Mouse (Mus musculus) small intestine, adult 2 months (tissue): ENCODE measurements around the gene Nt5c2. TPM values are rescaled to one million over a fixed set of nuclear protein-coding genes. Genes with fewer than 3 reads are reported as not detected.

Source experiments
- H3K27ac ChIP-seq: fragments of 200-500 bp; 2 replicates; pipeline ENCODE4 v1.5.1; 2012; ENCODE audit warnings: low read depth, low read length, control low read depth, inconsistent platforms; ENCODE audit not compliant: insufficient read depth
- H3K27me3 ChIP-seq: fragments of 200-500 bp; 2 replicates; pipeline ENCODE4 v1.6.1; 2012; ENCODE audit warnings: mild to moderate bottlenecking, moderate library complexity, low read length, inconsistent platforms; ENCODE audit not compliant: control insufficient read depth, insufficient read depth
- H3K36me3 ChIP-seq: fragments of 200-500 bp; 2 replicates; pipeline ENCODE4 v1.6.1; 2012; ENCODE audit warnings: mild to moderate bottlenecking, low read length, control low read depth, inconsistent platforms; ENCODE audit not compliant: control insufficient read depth, insufficient read depth
- H3K4me1 ChIP-seq: fragments of 200-500 bp; 2 replicates; pipeline ENCODE4 v1.6.1; 2012; ENCODE audit warnings: low read length, inconsistent platforms, mixed read lengths; ENCODE audit not compliant: control insufficient read depth, insufficient read depth, insufficient read length
- H3K4me3 ChIP-seq: fragments of 200-500 bp; 2 replicates; pipeline ENCODE4 v1.5.1; 2012; ENCODE audit warnings: low read depth, mild to moderate bottlenecking, control low read depth, inconsistent platforms, low read length, moderate library complexity
- CTCF ChIP-seq: fragments of 200-500 bp; IDR thresholded peaks from 2 replicates; pipeline ENCODE4 v1.5.1; 2012; ENCODE audit warnings: low read depth, mild to moderate bottlenecking, control low read depth, inconsistent platforms, low read length, moderate library complexity, mixed read lengths; ENCODE audit not compliant: insufficient replicate concordance, insufficient read length; ENCODE audit errors: extremely low read depth
- POLR2A ChIP-seq: fragments of 200-500 bp; IDR thresholded peaks from 2 replicates; pipeline ENCODE4 v1.6.1; 2012; ENCODE audit warnings: low read depth, mild to moderate bottlenecking, control low read depth, inconsistent platforms, low read length, moderate library complexity
- WGBS: fragments of 180-500 bp; shearing (Covaris S2); methylation state at CpG from one replicate; pipeline ENCODE4 v1.1.7; 2018; 5-methylcytosine and 5-hydroxymethylcytosine counted together
- polyA plus RNA-seq: library from polyadenylated mRNA; depleted of rRNA; stranded (reverse); fragments of >200 nt; gene quantifications from 2 replicates; pipeline ENCODE4 v1.2.3, GENCODE M21; 2012

Nt5c2 gene
- polyA plus RNA-seq, 1 experiment: 6.1 TPM

DNA sequence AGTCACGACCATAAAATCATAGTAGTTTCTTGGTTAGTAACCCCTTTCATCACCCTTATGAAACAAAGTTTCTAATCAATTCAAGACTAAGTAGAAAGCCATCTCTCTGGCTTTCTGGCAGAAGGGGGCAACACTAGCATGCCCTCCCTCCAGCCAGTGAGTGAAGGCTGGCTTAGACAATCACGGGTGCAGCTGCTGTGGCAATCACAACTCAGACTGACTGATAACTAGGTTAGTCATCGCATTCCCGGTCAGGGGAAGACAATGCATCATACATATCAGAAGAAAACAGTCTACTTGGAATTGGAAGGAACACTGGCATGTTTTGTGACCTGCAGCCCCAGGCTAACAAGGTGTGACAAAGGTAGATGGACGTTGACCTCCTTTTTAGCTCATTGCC lies 115.1 kb downstream of the Nt5c2 start:
- Histone ChIP-seq H3K4me1 (0 out of 2 replicates have a peak, but pooled peaks cover 3% of the 10 kb centered on the region), H3K4me3 (no peak overlapping the region), H3K27me3 (no peaks in the 10 kb centered on the region), H3K27ac (no peak overlapping the region), H3K36me3 (peaks cover 10% of the 10 kb centered on the region)
- TF ChIP-seq POLR2A (no peak), CTCF (no peak)
- 37% methylated on average over 5 of the region's 5 CpGs for WGBS

DNA sequence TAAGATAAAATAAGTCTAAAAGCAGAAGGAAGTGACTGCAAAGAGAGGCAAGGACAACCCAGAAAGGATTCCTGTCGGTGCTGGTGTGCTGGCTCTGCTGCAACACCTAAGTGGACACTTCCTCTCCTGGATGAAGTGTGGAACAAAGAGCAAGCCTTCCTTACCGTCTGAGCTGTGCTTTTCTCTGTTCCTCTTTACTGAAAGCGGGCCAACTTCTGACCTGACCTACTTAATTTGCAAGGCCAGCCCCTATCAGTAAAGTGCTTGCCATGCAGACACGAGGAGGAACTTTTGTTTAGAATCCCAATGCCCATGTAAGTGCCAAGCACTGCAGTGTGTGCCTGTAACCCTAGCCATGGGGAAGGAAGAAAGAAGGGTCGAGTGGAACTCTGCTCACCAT lies 115.6 kb downstream of the Nt5c2 start:
- no peak for TF ChIP-seq POLR2A
- no peak for TF ChIP-seq CTCF
- 28% methylated on average over 5 of the region's 5 CpGs for WGBS
- no peak overlapping the region for H3K4me3 ChIP-seq
- no peak overlapping the region for H3K27ac ChIP-seq
- H3K4me1 ChIP-seq: 0 out of 2 replicates have a peak, but pooled peaks cover 3% of the 10 kb centered on the region
- H3K27me3 ChIP-seq: no peaks in the 10 kb centered on the region
- peaks cover 12% of the 10 kb centered on the region for H3K36me3 ChIP-seq

DNA sequence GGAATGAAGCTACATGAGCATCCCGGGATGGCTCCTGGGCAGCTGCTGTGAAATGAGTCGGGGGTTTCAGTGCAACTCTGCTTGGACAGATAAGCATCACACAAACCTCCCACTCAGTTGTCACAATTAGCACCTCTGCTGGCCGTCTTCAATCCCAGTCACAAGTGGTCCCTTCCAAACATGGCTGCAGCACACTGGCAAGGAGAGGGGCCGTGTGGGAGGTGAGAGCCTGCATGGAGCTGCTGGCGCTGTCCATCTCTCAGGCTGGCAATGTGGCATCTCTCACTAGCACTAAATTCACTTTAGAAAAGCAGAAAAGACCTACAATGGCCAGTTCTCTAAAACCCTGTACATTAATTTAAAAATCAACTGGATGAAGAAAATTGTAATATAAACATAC lies 116.7 kb downstream of the Nt5c2 start:
- Histone ChIP-seq H3K36me3 (peaks cover 12% of the 10 kb centered on the region), H3K4me1 (0 out of 2 replicates have a peak, but pooled peaks cover 3% of the 10 kb centered on the region), H3K4me3 (no peak overlapping the region), H3K27ac (no peak overlapping the region), H3K27me3 (no peaks in the 10 kb centered on the region)
- WGBS: 91% methylated on average over 5 of the region's 5 CpGs
- TF ChIP-seq POLR2A: no peak
- TF ChIP-seq CTCF: no peak

DNA sequence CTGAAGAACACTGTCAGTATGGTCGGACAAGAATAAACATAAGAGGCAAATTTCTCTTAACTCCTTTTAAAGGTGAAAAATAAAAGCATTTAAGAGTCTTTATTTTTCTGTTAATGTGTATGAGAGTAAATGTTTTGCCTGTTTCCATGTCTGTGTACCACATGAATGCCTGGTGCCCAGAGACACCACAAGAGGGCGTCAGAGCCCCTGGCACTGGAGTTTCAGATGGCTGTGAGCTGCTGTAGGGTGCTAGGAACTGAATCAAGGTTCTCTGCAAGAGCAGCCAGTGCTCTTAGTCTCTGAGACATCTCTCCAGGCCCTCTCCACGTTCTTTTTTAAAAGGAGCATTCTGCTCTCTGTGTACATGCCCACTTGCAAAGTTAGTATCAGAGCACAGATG lies 117.8 kb downstream of the Nt5c2 start:
- H3K27me3 ChIP-seq: no peaks in the 10 kb centered on the region
- peak; percentile 28; the same call in 1 of the 2 replicates for TF ChIP-seq CTCF
- no peak for TF ChIP-seq POLR2A

DNA sequence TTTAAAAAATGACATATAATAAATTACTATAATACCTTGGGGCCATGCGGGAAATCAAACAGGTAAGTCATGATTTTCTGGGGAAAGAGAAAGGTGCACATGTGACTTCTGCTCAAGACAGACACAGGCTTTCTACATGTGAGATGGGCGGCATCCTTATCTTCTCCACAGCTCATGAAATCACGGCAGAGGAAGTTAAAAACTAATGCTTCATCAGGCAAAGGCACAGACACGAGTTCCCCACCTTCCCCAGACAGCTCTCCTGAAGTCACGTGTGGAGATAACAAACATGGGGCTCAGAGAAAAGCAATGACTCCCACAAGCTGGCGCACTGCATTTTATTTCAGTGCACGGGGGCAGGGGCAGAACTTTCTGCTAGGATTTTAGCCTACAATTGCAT lies 121.5 kb downstream of the Nt5c2 start:
- TF ChIP-seq CTCF (no peak), POLR2A (no peak)
- no peak overlapping the region for H3K27ac ChIP-seq
- no peaks in the 10 kb centered on the region for H3K27me3 ChIP-seq
- H3K4me3 ChIP-seq: no peak overlapping the region
- H3K4me1 ChIP-seq: no peaks in the 10 kb centered on the region
- H3K36me3 ChIP-seq: peaks cover 34% of the 10 kb centered on the region
- 88% methylated on average over 7 of the region's 7 CpGs for WGBS

More for the DNA sequence above, 117.8 kb downstream of the Nt5c2 start:
- Histone ChIP-seq H3K36me3 (peaks cover 14% of the 10 kb centered on the region), H3K27ac (no peak overlapping the region), H3K4me1 (0 out of 2 replicates have a peak, but pooled peaks cover 3% of the 10 kb centered on the region), H3K4me3 (no peak overlapping the region)
- WGBS: 95% methylated on average over 3 of the region's 3 CpGs

DNA sequence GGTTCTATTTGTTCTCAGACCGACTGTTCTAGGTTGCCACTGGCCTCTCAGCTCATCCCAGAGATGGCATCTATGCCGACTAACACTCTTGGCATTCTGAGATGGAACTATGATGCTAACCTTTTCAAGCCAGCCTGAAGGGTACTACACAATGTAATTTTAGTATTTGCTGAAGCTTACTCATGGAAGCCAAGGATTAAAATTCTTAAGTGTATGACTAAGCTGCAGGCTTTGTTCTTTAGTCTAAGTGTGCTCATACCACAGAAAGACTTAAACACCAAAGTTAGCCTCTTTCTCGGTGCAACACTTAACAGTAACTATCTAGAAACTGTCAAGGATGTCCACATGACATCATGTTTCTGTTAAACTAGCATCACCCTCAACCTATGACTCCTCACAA lies 122.1 kb downstream of the Nt5c2 start:
- Histone ChIP-seq H3K4me1 (no peaks in the 10 kb centered on the region), H3K27me3 (no peaks in the 10 kb centered on the region), H3K4me3 (no peak overlapping the region), H3K36me3 (peaks cover 34% of the 10 kb centered on the region), H3K27ac (no peak overlapping the region)
- TF ChIP-seq POLR2A (no peak), CTCF (no peak)
- 81% methylated on average over 3 of the region's 3 CpGs for WGBS

DNA sequence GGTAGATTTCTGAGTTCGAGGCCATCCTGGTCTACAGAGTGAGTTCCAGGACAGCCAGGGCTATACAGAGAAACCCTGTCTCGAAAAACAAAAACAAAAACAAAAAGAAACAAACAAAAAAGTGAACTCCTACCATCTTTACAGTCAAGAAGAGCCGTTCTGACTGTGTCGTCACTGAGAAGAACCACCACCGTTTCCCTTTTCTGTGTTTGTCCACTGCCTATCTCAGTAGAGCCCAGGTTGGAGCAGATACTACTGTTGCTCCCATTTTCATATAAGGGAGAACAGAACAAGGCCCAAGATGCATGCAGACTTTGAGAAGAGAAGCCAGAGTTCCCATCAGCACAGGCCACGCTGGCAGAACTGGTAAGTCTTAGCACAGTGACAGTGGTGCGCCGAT lies 124.3 kb downstream of the Nt5c2 start:
- no peaks in the 10 kb centered on the region for H3K27me3 ChIP-seq
- H3K36me3 ChIP-seq: peaks cover 28% of the 10 kb centered on the region
- no peak overlapping the region for H3K4me3 ChIP-seq
- H3K4me1 ChIP-seq: no peaks in the 10 kb centered on the region
- WGBS: 95% methylated on average over 8 of the region's 8 CpGs
- no peak for TF ChIP-seq POLR2A
- TF ChIP-seq CTCF: no peak
- H3K27ac ChIP-seq: no peak overlapping the region
